Mouse (Mus musculus) left cerebral cortex, postnatal 10 days (tissue): ENCODE measurements around the gene Abcg2. TPM values are rescaled to one million over a fixed set of nuclear protein-coding genes. Genes with fewer than 3 reads are reported as not detected.

Experiments
- DNase-seq, 2 experiments: peaks; one replicate each; pipeline ENCODE4 v3.0.0; 2021 to 2022; ENCODE audit warnings: low spot score in 2 of 2, mixed read lengths in 1 of 2; ENCODE audit errors: extremely low spot score in 1 of 2
- intact Hi-C: fragments of 180-260 bp; cut with DNase I; formaldehyde crosslinking; loops from one replicate; pipeline ENCODE4 v1.15.1; 2025
- total RNA-seq, 2 experiments: library from RNA; stranded (reverse); gene quantifications; 2 replicates each; pipeline ENCODE4 v1.2.3; 2021

Abcg2 gene
- total RNA-seq, 2 experiments from 2014 or later: 27.0 to 28.6 TPM

GRCm38 (mm10) chr6:58624126-58624525 lies 39.8 kb downstream of the Abcg2 start:
- intact Hi-C loops: no loop called here
- DNase-seq: no peak

- no peak for DNase-seq
- intact Hi-C loops: no loop called here
Observed at GRCm38 (mm10) chr6:58629238-58629637, 44.9 kb downstream of the Abcg2 start.

- DNase-seq: no peak
- intact Hi-C loops: no loop called here
Observed at GRCm38 (mm10) chr6:58632419-58632818, 48.1 kb downstream of the Abcg2 start.

- intact Hi-C loops: no loop called here
- no peak for DNase-seq
Observed at GRCm38 (mm10) chr6:58633731-58634130, 49.4 kb downstream of the Abcg2 start.

- intact Hi-C loops: no loop called here
- no peak for DNase-seq
Observed at GRCm38 (mm10) chr6:58638566-58638965, 54.2 kb downstream of the Abcg2 start.

- DNase-seq: no peak
- intact Hi-C loops: no loop called here
Observed at GRCm38 (mm10) chr6:58639391-58639790, 55.1 kb downstream of the Abcg2 start.

- peak; percentile 18 to 93 for DNase-seq
- intact Hi-C loops: no loop called here
Observed at GRCm38 (mm10) chr6:58640333-58641018, 56.2 kb downstream of the Abcg2 start.

GRCm38 (mm10) chr6:58641056-58641799 lies 56.9 kb downstream of the Abcg2 start:
- DNase-seq: no peak
- intact Hi-C loops: no loop called here

- DNase-seq: no peak
- intact Hi-C loops: no loop called here
Observed at GRCm38 (mm10) chr6:58642191-58642590, 57.9 kb downstream of the Abcg2 start.

GRCm38 (mm10) chr6:58644586-58644985 lies 60.3 kb downstream of the Abcg2 start:
- peak in 1 of 2 experiments; percentile 7 for DNase-seq

GRCm38 (mm10) chr6:58648100-58648749 lies 63.9 kb downstream of the Abcg2 start:
- DNase-seq: no peak
- intact Hi-C loops: no loop called here

More at GRCm38 (mm10) chr6:58644586-58644985, 60.3 kb downstream of the Abcg2 start:
- intact Hi-C loops: no loop called here

GRCm38 (mm10) chr6:58650136-58650535 lies 65.8 kb downstream of the Abcg2 start:
- intact Hi-C loops: no loop called here
- DNase-seq: no peak

GRCm38 (mm10) chr6:58651038-58651437 lies 66.7 kb downstream of the Abcg2 start:
- DNase-seq: no peak
- intact Hi-C loops: no loop called here

GRCm38 (mm10) chr6:58660951-58661575 lies 76.7 kb downstream of the Abcg2 start:
- DNase-seq: no peak
- intact Hi-C loops: no loop called here

- no peak for DNase-seq
- intact Hi-C loops: no loop called here
Observed at GRCm38 (mm10) chr6:58677802-58678201, 93.5 kb downstream of the Abcg2 start.

- intact Hi-C loops: no loop called here
- no peak for DNase-seq
Observed at GRCm38 (mm10) chr6:58678530-58678929, 94.2 kb downstream of the Abcg2 start.

GRCm38 (mm10) chr6:58691584-58691983 lies 107.3 kb downstream of the Abcg2 start:
- no peak for DNase-seq
- intact Hi-C loops: no loop called here

- intact Hi-C loops: no loop called here
Observed at GRCm38 (mm10) chr6:58694257-58694656, 109.9 kb downstream of the Abcg2 start.

GRCm38 (mm10) chr6:58694765-58695164 lies 110.4 kb downstream of the Abcg2 start:
- intact Hi-C loops: no loop called here
- no peak for DNase-seq

More at GRCm38 (mm10) chr6:58694257-58694656, 109.9 kb downstream of the Abcg2 start:
- no peak for DNase-seq
